Comparison of ENCODE assay signal across 22 mouse cellular contexts in genomic region chr4:119990841-119991240, GRCm38 (mm10).
DNase-seq lines count a peak whose midpoint lies in the region; ATAC-seq and TF ChIP-seq lines count a peak whose summit lies in the region.
"Had no signal": no experiment of that assay in that cellular context is flagged by ENCODE, and none has a peak within 500 bp of the region (broad histone marks: within the 10 kb centered on the region; RNA-seq: fewer than 3 reads in every experiment).

No protein-coding gene starts in this region.

- no peak for DNase-seq in lung, postnatal 4 days
- peak; percentile 77 for DNase-seq in lung, postnatal 0 days (ENCODE audit: low spot score)
- DNase-seq in lung, postnatal 14 days: no peak
- DNase-seq in lung, postnatal 36 days: peak; percentile 46
- DNase-seq: adrenal gland, adult 8-10 months; adrenal gland, postnatal 14 days; adrenal gland, postnatal 36 days; B cell, adult 2 months; cerebellum, adult 11-12 months; cerebellum, adult 9-10 months; cerebellum, postnatal 10 days; cerebellum, postnatal 25 days had no signal

- H3K4me2 ChIP-seq in lung, embryonic 15.5 days: no peak overlapping the region
- no peak overlapping the region for H3K4me2 ChIP-seq in lung, postnatal 0 days (replicated peaks; ENCODE audit: low read depth, low read length)
- H3K4me2 ChIP-seq: embryonic facial prominence, embryonic 12.5 days; forebrain, embryonic 13.5 days; forebrain, embryonic 15.5 days had no signal

- H3K27me3 ChIP-seq in lung, embryonic 15.5 days: no peaks in the 10 kb centered on the region
- no peaks in the 10 kb centered on the region for H3K27me3 ChIP-seq in lung, postnatal 0 days (replicated peaks; ENCODE audit: insufficient read depth, low read length)
- H3K27me3 ChIP-seq: CH12.LX; embryonic facial prominence, embryonic 12.5 days; forebrain, embryonic 13.5 days; forebrain, embryonic 15.5 days; Patski had no signal

- H3K9ac ChIP-seq in lung, embryonic 15.5 days: no peak overlapping the region
- H3K9ac ChIP-seq in lung, postnatal 0 days (replicated peaks; ENCODE audit: low read depth): no peak overlapping the region
- H3K9ac ChIP-seq: embryonic facial prominence, embryonic 12.5 days; forebrain, embryonic 13.5 days; forebrain, embryonic 15.5 days had no signal

- H3K9me3 ChIP-seq in lung, embryonic 15.5 days: no peaks in the 10 kb centered on the region
- no peaks in the 10 kb centered on the region for H3K9me3 ChIP-seq in lung, postnatal 0 days (ENCODE audit: low read length)
- H3K9me3 ChIP-seq: embryonic facial prominence, embryonic 10.5 days; embryonic facial prominence, embryonic 12.5 days; forebrain, embryonic 13.5 days; forebrain, embryonic 15.5 days had no signal

- H3K4me3 ChIP-seq in lung, embryonic 15.5 days: no peak overlapping the region
- H3K4me3 ChIP-seq in lung, postnatal 0 days (ENCODE audit: low read depth, low read length): no peak overlapping the region
- H3K4me3 ChIP-seq: embryonic facial prominence, embryonic 10.5 days; embryonic facial prominence, embryonic 12.5 days; forebrain, embryonic 13.5 days; forebrain, embryonic 15.5 days had no signal

- peak; percentile 59; the same call in 1 of the 2 replicates for TF ChIP-seq EP300 in lung, postnatal 0 days (IDR thresholded peaks at IDR 0.05)

- ATAC-seq in lung, embryonic 15.5 days (ENCODE audit: borderline replicate concordance, extremely low read depth, low FRiP score, low TSS enrichment): peak; percentile 19; the same call in 1 of the 2 replicates
- ATAC-seq in lung, postnatal 0 days: peak; percentile 87
- ATAC-seq: activated CD4-positive, CD25-positive, alpha-beta regulatory T cell, adult 4 months; CD4-positive, CD25-positive, alpha-beta regulatory T cell, adult 4 months; forebrain, embryonic 13.5 days; forebrain, embryonic 15.5 days; Patski had no signal

- TF ChIP-seq CTCF in lung, postnatal 0 days (IDR thresholded peaks at IDR 0.05): no peak

- H3K4me1 ChIP-seq in lung, embryonic 15.5 days: peaks cover 33% of the 10 kb centered on the region
- H3K4me1 ChIP-seq in lung, postnatal 0 days (ENCODE audit: insufficient read depth, low read depth, low read length): no peaks in the 10 kb centered on the region; the same call in 1 of the 2 replicates

- 52% methylated on average over 3 of the region's 3 CpGs for WGBS in lung, embryonic 15.5 days
- WGBS in lung, postnatal 0 days: 52% methylated on average over 3 of the region's 3 CpGs

- 0 out of 2 replicates have a peak overlapping the region, but pooled peaks have one; percentile 41 for H3K27ac ChIP-seq in lung, embryonic 15.5 days
- H3K27ac ChIP-seq in lung, postnatal 0 days (ENCODE audit: low read length): no peak overlapping the region
- H3K27ac ChIP-seq: embryonic facial prominence, embryonic 10.5 days; embryonic facial prominence, embryonic 12.5 days; forebrain, embryonic 13.5 days; forebrain, embryonic 15.5 days had no signal

- H3K36me3 ChIP-seq in lung, embryonic 15.5 days: no peaks in the 10 kb centered on the region
- no peaks in the 10 kb centered on the region for H3K36me3 ChIP-seq in lung, postnatal 0 days (ENCODE audit: insufficient read depth, low read length)
- H3K36me3 ChIP-seq: embryonic facial prominence, embryonic 10.5 days; embryonic facial prominence, embryonic 12.5 days; forebrain, embryonic 15.5 days; G1E had no signal

Comparison
In these comparisons a context has a peak if more than half of its experiments do, and no peak if none do; other contexts are left out.
1. DNase-seq: peak in lung, postnatal 0 days (single experiment) and lung, postnatal 36 days (single experiment); none in lung, postnatal 4 days (0 of 2) and lung, postnatal 14 days (single experiment).